ENCODE assay signal across 16 mouse cellular contexts in the genomic region with DNA sequence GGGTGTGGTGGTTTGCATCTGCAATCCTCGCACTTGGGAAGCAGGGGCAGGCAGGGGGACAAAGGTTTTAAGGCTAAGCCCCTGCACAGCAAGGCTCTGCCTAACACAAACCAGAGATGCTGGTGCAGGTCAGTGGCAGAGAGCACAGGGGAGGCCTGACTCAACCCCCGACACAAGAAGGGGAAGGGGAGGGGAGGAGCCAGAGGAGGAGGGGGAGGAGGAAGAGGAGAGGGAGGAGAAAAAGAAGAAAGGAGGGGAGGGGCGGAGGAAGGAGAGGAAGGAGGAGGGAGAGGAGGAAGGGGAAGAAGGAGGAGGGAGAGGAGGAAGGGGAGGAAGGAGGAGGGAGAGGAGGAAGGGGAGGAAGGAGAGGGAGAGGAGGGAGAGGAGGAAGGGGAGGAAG. TPM values are rescaled to one million over a fixed set of nuclear protein-coding genes. Genes with fewer than 3 reads are reported as not detected.
DNase-seq lines count a peak whose midpoint lies in the region; ATAC-seq and TF ChIP-seq lines count a peak whose summit lies in the region.
"Had no signal": no experiment of that assay in that cellular context is flagged by ENCODE, and none has a peak within 500 bp of the region (broad histone marks: within the 10 kb centered on the region; RNA-seq: fewer than 3 reads in every experiment).

No protein-coding gene starts in this region.

- no peak overlapping the region for H3K9ac ChIP-seq in forebrain, embryonic 12.5 days
- no peak overlapping the region for H3K9ac ChIP-seq in forebrain, embryonic 14.5 days (ENCODE audit: low read length)
- no peak overlapping the region for H3K9ac ChIP-seq in stomach, embryonic 14.5 days (replicated peaks; ENCODE audit: low read depth, low read length)
- H3K9ac ChIP-seq in stomach, postnatal 0 days (ENCODE audit: low read length): no peak overlapping the region
- no peak overlapping the region for H3K9ac ChIP-seq in heart, adult 2 months (ENCODE audit: low read depth, low read length)
- H3K9ac ChIP-seq: limb, embryonic 15.5 days; liver, postnatal 0 days; midbrain, embryonic 12.5 days had no signal

- DNase-seq in forebrain, embryonic 14.5 days (ENCODE audit: low spot score): no peak
- DNase-seq in stomach, postnatal 0 days (ENCODE audit: low spot score): no peak
- no peak for DNase-seq in limb, embryonic 10.5 days (ENCODE audit: low spot score)
- no peak for DNase-seq in ovary, adult 18-20 months (ENCODE audit: low spot score)
- DNase-seq in heart, adult 2 months: no peak
- DNase-seq: embryo, embryonic 11 days; gastrocnemius, postnatal 10 days; spleen, adult 18-20 months had no signal

- H3K27ac ChIP-seq in forebrain, embryonic 12.5 days: peak overlapping the region; percentile 26; the same call in 1 of the 2 replicates
- H3K27ac ChIP-seq in forebrain, embryonic 14.5 days (ENCODE audit: low read depth, low read length): no peak overlapping the region
- peak overlapping the region; percentile 33; the same call in 1 of the 2 replicates for H3K27ac ChIP-seq in stomach, embryonic 14.5 days (ENCODE audit: low read length)
- no peak overlapping the region for H3K27ac ChIP-seq in stomach, postnatal 0 days (replicated peaks)
- peak overlapping the region; percentile 58 for H3K27ac ChIP-seq in limb, embryonic 10.5 days
- H3K27ac ChIP-seq in heart, adult 2 months: no peak overlapping the region
- H3K27ac ChIP-seq: limb, embryonic 15.5 days; midbrain, embryonic 12.5 days had no signal

- ATAC-seq in forebrain, embryonic 12.5 days (ENCODE audit: low FRiP score): no peak
- ATAC-seq in forebrain, embryonic 14.5 days: no peak
- no peak for ATAC-seq in stomach, embryonic 14.5 days (ENCODE audit: insufficient number of reproducible peaks, insufficient read depth, low FRiP score, low read depth)
- no peak for ATAC-seq in stomach, postnatal 0 days (ENCODE audit: low FRiP score, low TSS enrichment)
- no peak for ATAC-seq in monocyte, adult 5-6 weeks (replicated peaks; ENCODE audit: insufficient number of reproducible peaks, low FRiP score, low TSS enrichment, poor library complexity, severe bottlenecking)
- ATAC-seq: inflammation-experienced regulatory T-cells, adult 6 months had no signal

- no peak overlapping the region for H3K4me3 ChIP-seq in forebrain, embryonic 12.5 days (replicated peaks)
- no peak overlapping the region for H3K4me3 ChIP-seq in forebrain, embryonic 14.5 days (ENCODE audit: low read depth, low read length)
- H3K4me3 ChIP-seq in stomach, embryonic 14.5 days (ENCODE audit: low read depth, low read length): no peak overlapping the region
- H3K4me3 ChIP-seq in stomach, postnatal 0 days (ENCODE audit: low read depth, low read length): no peak overlapping the region
- H3K4me3 ChIP-seq in limb, embryonic 10.5 days: no peak overlapping the region
- H3K4me3 ChIP-seq in heart, adult 2 months: no peak overlapping the region
- H3K4me3 ChIP-seq: limb, embryonic 15.5 days; midbrain, embryonic 12.5 days; myocyte had no signal

- H3K79me2 ChIP-seq in heart, adult 2 months (replicated peaks; ENCODE audit: control insufficient read depth, insufficient read depth, low read length): no peaks in the 10 kb centered on the region

- TF ChIP-seq EP300 in stomach, postnatal 0 days (optimal IDR thresholded peaks at IDR 0.05): no peak
- TF ChIP-seq EP300 in heart, adult 2 months (IDR thresholded peaks at IDR 0.05; ENCODE audit: insufficient read depth, low read depth, low read length): no peak

- peaks cover 10% of the 10 kb centered on the region; the same call in 1 of the 2 replicates for H3K4me1 ChIP-seq in forebrain, embryonic 12.5 days
- no peaks in the 10 kb centered on the region for H3K4me1 ChIP-seq in forebrain, embryonic 14.5 days (ENCODE audit: control insufficient read depth, insufficient read depth, low read length)
- H3K4me1 ChIP-seq in stomach, embryonic 14.5 days (ENCODE audit: control insufficient read depth, insufficient read depth, low read length): peaks cover 13% of the 10 kb centered on the region
- H3K4me1 ChIP-seq in stomach, postnatal 0 days (replicated peaks; ENCODE audit: control insufficient read depth, insufficient read depth): no peaks in the 10 kb centered on the region
- peaks cover 61% of the 10 kb centered on the region for H3K4me1 ChIP-seq in limb, embryonic 10.5 days
- H3K4me1 ChIP-seq in heart, adult 2 months (ENCODE audit: control insufficient read depth, insufficient read depth, low read length): peaks cover 1% of the 10 kb centered on the region

- H3K27me3 ChIP-seq in forebrain, embryonic 12.5 days: no peaks in the 10 kb centered on the region
- no peaks in the 10 kb centered on the region for H3K27me3 ChIP-seq in forebrain, embryonic 14.5 days (replicated peaks; ENCODE audit: control insufficient read depth, insufficient read depth, low read length)
- H3K27me3 ChIP-seq in stomach, embryonic 14.5 days (ENCODE audit: control insufficient read depth, insufficient read depth, low read length): no peaks in the 10 kb centered on the region
- no peaks in the 10 kb centered on the region for H3K27me3 ChIP-seq in stomach, postnatal 0 days (ENCODE audit: control insufficient read depth, insufficient read depth, low read length)
- no peaks in the 10 kb centered on the region for H3K27me3 ChIP-seq in limb, embryonic 10.5 days (ENCODE audit: low read depth, poor library complexity, severe bottlenecking)
- H3K27me3 ChIP-seq in heart, adult 2 months (ENCODE audit: control insufficient read depth, insufficient read depth, low read length): no peaks in the 10 kb centered on the region
- H3K27me3 ChIP-seq: limb, embryonic 15.5 days; midbrain, embryonic 12.5 days had no signal

- no peak for TF ChIP-seq POLR2A in heart, adult 2 months (IDR thresholded peaks at IDR 0.05; ENCODE audit: insufficient read depth, low read depth, low read length)

- no peaks in the 10 kb centered on the region for H3K9me3 ChIP-seq in forebrain, embryonic 12.5 days
- no peaks in the 10 kb centered on the region for H3K9me3 ChIP-seq in forebrain, embryonic 14.5 days (replicated peaks; ENCODE audit: control insufficient read depth, low read length)
- H3K9me3 ChIP-seq in stomach, embryonic 14.5 days (ENCODE audit: control insufficient read depth, low read depth, low read length): no peaks in the 10 kb centered on the region
- H3K9me3 ChIP-seq in stomach, postnatal 0 days (ENCODE audit: control insufficient read depth, low read length): no peaks in the 10 kb centered on the region
- H3K9me3 ChIP-seq in limb, embryonic 10.5 days (replicated peaks): no peaks in the 10 kb centered on the region
- H3K9me3 ChIP-seq: limb, embryonic 15.5 days; midbrain, embryonic 12.5 days had no signal

- H3K4me2 ChIP-seq in forebrain, embryonic 12.5 days: no peak overlapping the region
- H3K4me2 ChIP-seq in forebrain, embryonic 14.5 days (ENCODE audit: low read length): no peak overlapping the region
- H3K4me2 ChIP-seq in stomach, embryonic 14.5 days (replicated peaks; ENCODE audit: low read depth, low read length): no peak overlapping the region
- no peak overlapping the region for H3K4me2 ChIP-seq in stomach, postnatal 0 days (replicated peaks; ENCODE audit: low read depth)
- H3K4me2 ChIP-seq: limb, embryonic 15.5 days; midbrain, embryonic 12.5 days had no signal

- WGBS in forebrain, embryonic 12.5 days: 40% methylated on average over 3 of the region's 3 CpGs
- 39% methylated on average over 3 of the region's 3 CpGs for WGBS in forebrain, embryonic 14.5 days
- WGBS in stomach, embryonic 14.5 days: 30% methylated on average over 3 of the region's 3 CpGs
- WGBS in stomach, postnatal 0 days: 40% methylated on average over 3 of the region's 3 CpGs
- WGBS in limb, embryonic 10.5 days: 28% methylated on average over 3 of the region's 3 CpGs
- 58% methylated on average over 3 of the region's 3 CpGs for WGBS in heart, adult 2 months

- intact Hi-C loops in heart, adult 2 months (cut with DNase I): no loop called here

- no peak for TF ChIP-seq CTCF in stomach, postnatal 0 days (IDR thresholded peaks at IDR 0.05; ENCODE audit: low read depth)
- TF ChIP-seq CTCF in heart, adult 2 months (IDR thresholded peaks at IDR 0.05): no peak

- no peaks in the 10 kb centered on the region for H3K36me3 ChIP-seq in forebrain, embryonic 12.5 days (replicated peaks)
- H3K36me3 ChIP-seq in forebrain, embryonic 14.5 days (ENCODE audit: control insufficient read depth, insufficient read depth, low read length): no peaks in the 10 kb centered on the region
- no peaks in the 10 kb centered on the region for H3K36me3 ChIP-seq in stomach, embryonic 14.5 days (ENCODE audit: control insufficient read depth, insufficient read depth, low read length)
- no peaks in the 10 kb centered on the region for H3K36me3 ChIP-seq in stomach, postnatal 0 days (ENCODE audit: control insufficient read depth, insufficient read depth, low read length)
- H3K36me3 ChIP-seq in limb, embryonic 10.5 days: no peaks in the 10 kb centered on the region
- H3K36me3 ChIP-seq in heart, adult 2 months (ENCODE audit: control insufficient read depth, insufficient read depth, low read length): no peaks in the 10 kb centered on the region
- H3K36me3 ChIP-seq: limb, embryonic 15.5 days; midbrain, embryonic 12.5 days had no signal

RNA-seq across cellular contexts. Expression of a gene that starts 12.7 kb away (rescaled TPM):
- 6.1 and 7.6 TPM in 2 replicates for polyA plus RNA-seq in forebrain, embryonic 12.5 days (2016; fragmentation: Nextera tagmentation; extraction: Ambion mirVana)
- polyA plus RNA-seq in forebrain, embryonic 14.5 days (2014; fragmentation: Nextera tagmentation; extraction: Ambion mirVana): 10.9 and 18.3 TPM in 2 replicates
- 3.5 and 4.1 TPM in 2 replicates for polyA plus RNA-seq in stomach, embryonic 14.5 days (2014; fragmentation: Nextera tagmentation; extraction: Ambion mirVana)
- 1.6 and 2.1 TPM in 2 replicates for polyA plus RNA-seq in stomach, postnatal 0 days (2015; fragmentation: Nextera tagmentation; extraction: Ambion mirVana)
- 0.78 and 1.7 TPM in 2 replicates for polyA plus RNA-seq in limb, embryonic 10.5 days (2016; fragmentation: Nextera tagmentation; extraction: Ambion mirVana)
- total RNA-seq in monocyte, adult 5-6 weeks (2017): 0.21 to 0.29 TPM (median 0.29 TPM) in 3 replicates
- total RNA-seq in heart, adult 2 months (2021): 1 to 10 TPM; 3.6 to 4.7 TPM
- polyA plus RNA-seq in heart, adult 2 months (2012; rRNA removed): 10.3 and 12.1 TPM in 2 replicates
- polyA plus RNA-seq: inflammation-experienced regulatory T-cells, adult 6 months had no signal

RNA-seq across cellular contexts. Expression of a gene that starts 52.3 kb away (rescaled TPM):
- polyA plus RNA-seq in forebrain, embryonic 12.5 days (2016; fragmentation: Nextera tagmentation; extraction: Ambion mirVana): 48.2 and 51.0 TPM in 2 replicates
- 21.7 and 27.2 TPM in 2 replicates for polyA plus RNA-seq in forebrain, embryonic 14.5 days (2014; fragmentation: Nextera tagmentation; extraction: Ambion mirVana)
- polyA plus RNA-seq in stomach, embryonic 14.5 days (2014; fragmentation: Nextera tagmentation; extraction: Ambion mirVana): 18.7 and 20.1 TPM in 2 replicates
- polyA plus RNA-seq in stomach, postnatal 0 days (2015; fragmentation: Nextera tagmentation; extraction: Ambion mirVana): 5.8 and 6.3 TPM in 2 replicates
- polyA plus RNA-seq in limb, embryonic 10.5 days (2016; fragmentation: Nextera tagmentation; extraction: Ambion mirVana): 46.7 and 55.2 TPM in 2 replicates
- 2.9 to 9.1 TPM (median 8.3 TPM) in 3 replicates for total RNA-seq in monocyte, adult 5-6 weeks (2017)
- 10 to 100 TPM in 1 of 2 experiments, 1 to 10 TPM in 1; 9.3 to 10.7 TPM for total RNA-seq in heart, adult 2 months (2021)
- 3.7 and 6.5 TPM in 2 replicates for polyA plus RNA-seq in heart, adult 2 months (2012; rRNA removed)

Comparison
In these comparisons a context has a peak if more than half of its experiments do, and no peak if none do; other contexts are left out.
1. H3K27ac ChIP-seq: peak in forebrain, embryonic 12.5 days (single experiment), stomach, embryonic 14.5 days (single experiment) and limb, embryonic 10.5 days (single experiment); none in forebrain, embryonic 14.5 days (single experiment), stomach, postnatal 0 days (single experiment) and heart, adult 2 months (single experiment).